ENCODE assay signal across 8 mouse cellular contexts in the genomic region with DNA sequence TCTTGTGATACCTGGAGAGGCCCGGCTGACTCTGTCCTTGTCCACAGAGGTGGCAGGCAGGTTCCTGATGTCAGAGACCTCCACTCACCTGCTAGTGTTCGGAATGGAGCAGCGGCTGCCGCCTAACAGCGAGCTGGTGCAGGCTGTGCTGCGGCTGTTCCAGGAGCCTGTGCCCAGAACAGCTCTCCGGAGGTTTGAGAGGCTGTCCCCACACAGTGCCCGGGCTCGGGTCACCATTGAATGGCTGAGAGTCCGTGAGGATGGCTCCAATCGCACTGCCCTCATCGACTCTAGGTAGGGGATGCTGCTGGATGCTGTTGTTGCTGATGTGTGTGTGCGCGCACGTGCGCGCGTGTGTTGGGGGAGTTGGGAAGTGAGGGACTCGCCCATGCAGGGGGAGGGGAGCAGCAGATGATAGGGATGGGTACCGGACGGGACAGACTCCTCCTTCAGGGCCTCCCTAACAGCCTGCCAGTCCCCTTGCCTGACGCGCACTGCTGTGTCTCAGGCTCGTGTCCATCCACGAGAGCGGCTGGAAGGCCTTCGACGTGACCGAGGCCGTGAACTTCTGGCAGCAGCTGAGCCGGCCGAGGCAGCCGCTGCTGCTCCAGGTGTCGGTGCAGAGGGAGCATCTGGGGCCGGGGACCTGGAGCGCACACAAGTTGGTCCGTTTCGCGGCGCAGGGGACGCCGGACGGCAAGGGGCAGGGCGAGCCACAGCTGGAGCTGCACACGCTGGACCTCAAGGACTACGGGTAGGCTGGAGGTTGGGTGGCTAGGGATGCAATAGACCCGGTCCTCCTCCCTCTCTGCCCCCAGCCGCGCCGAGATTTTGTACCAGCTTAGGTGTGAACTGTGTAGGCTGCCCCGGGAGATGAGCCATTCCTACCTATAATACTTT. TPM values are rescaled to one million over a fixed set of nuclear protein-coding genes. Genes with fewer than 3 reads are reported as not detected.
A peak's percentile ranks its signal among the peaks of the same experiment; 100 is the strongest.
DNase-seq lines count a peak whose midpoint lies in the region; ATAC-seq and TF ChIP-seq lines count a peak whose summit lies in the region.
"Not testable (repeated sequence)": the region's sequence is repeated elsewhere in the genome, so short reads cannot be mapped to it uniquely, and the experiment has no call there.

No protein-coding gene starts in this region.

- TF ChIP-seq POLR2A in brain, embryonic 14.5 days (IDR thresholded peaks at IDR 0.05; ENCODE audit: borderline replicate concordance, extremely low read depth, insufficient read depth, insufficient read length, poor library complexity, severe bottlenecking); olfactory bulb, adult 2 months (IDR thresholded peaks at IDR 0.05; ENCODE audit: insufficient read depth, low read depth, low read length): not testable (repeated sequence)

- H3K36me3 ChIP-seq in E14TG2a.4 (ENCODE audit: insufficient read depth, low read length): peaks cover 55% of the 10 kb centered on the region
- not testable (repeated sequence) for H3K36me3 ChIP-seq in forebrain, embryonic 12.5 days (replicated peaks); heart, embryonic 15.5 days; intestine, embryonic 16.5 days (ENCODE audit: control insufficient read depth, insufficient read depth, low read length); liver, embryonic 11.5 days (ENCODE audit: control insufficient read depth, insufficient read depth, low read length); midbrain, embryonic 11.5 days (ENCODE audit: control insufficient read depth, insufficient read depth, low read length)

- ATAC-seq in forebrain, embryonic 12.5 days (ENCODE audit: low FRiP score); heart, embryonic 15.5 days (replicated peaks; ENCODE audit: insufficient number of reproducible peaks, insufficient read depth, low FRiP score, low read depth); midbrain, embryonic 11.5 days (ENCODE audit: low FRiP score): not testable (repeated sequence)
- peak; percentile 38; the same call in 1 of the 2 replicates for ATAC-seq in intestine, embryonic 16.5 days
- ATAC-seq in liver, embryonic 11.5 days (replicated peaks; ENCODE audit: low FRiP score): peak; percentile 40; the same call in 1 of the 2 replicates

- H3K9me3 ChIP-seq in E14TG2a.4 (ENCODE audit: low read length); forebrain, embryonic 12.5 days; heart, embryonic 15.5 days (replicated peaks); intestine, embryonic 16.5 days (ENCODE audit: control insufficient read depth, low read length); liver, embryonic 11.5 days (ENCODE audit: control insufficient read depth, low read length); midbrain, embryonic 11.5 days (ENCODE audit: control insufficient read depth, low read length): not testable (repeated sequence)

- peak overlapping the region; percentile 42 for H3K4me2 ChIP-seq in forebrain, embryonic 12.5 days
- peak overlapping the region; percentile 53 for H3K4me2 ChIP-seq in heart, embryonic 15.5 days
- peak overlapping the region; percentile 26; the same call in 1 of the 2 replicates for H3K4me2 ChIP-seq in intestine, embryonic 16.5 days (ENCODE audit: low read depth, low read length)
- H3K4me2 ChIP-seq in liver, embryonic 11.5 days: peak overlapping the region; percentile 42
- H3K4me2 ChIP-seq in midbrain, embryonic 11.5 days: peak overlapping the region; percentile 17; the same call in 1 of the 2 replicates

- H3K27me3 ChIP-seq in E14TG2a.4 (ENCODE audit: insufficient read depth, low read length): not testable (repeated sequence)
- peaks cover 41% of the 10 kb centered on the region for H3K27me3 ChIP-seq in forebrain, embryonic 12.5 days
- H3K27me3 ChIP-seq in heart, embryonic 15.5 days: peaks cover 36% of the 10 kb centered on the region
- H3K27me3 ChIP-seq in intestine, embryonic 16.5 days (replicated peaks; ENCODE audit: control insufficient read depth, insufficient read depth, low read length): peaks cover 12% of the 10 kb centered on the region
- peaks cover 46% of the 10 kb centered on the region for H3K27me3 ChIP-seq in liver, embryonic 11.5 days (replicated peaks; ENCODE audit: control insufficient read depth, insufficient read depth, low read length)
- H3K27me3 ChIP-seq in midbrain, embryonic 11.5 days (ENCODE audit: control insufficient read depth, insufficient read depth, low read length): peaks cover 24% of the 10 kb centered on the region

- DNase-seq in brain, embryonic 14.5 days (ENCODE audit: low read depth): peak; percentile 11
- not testable (repeated sequence) for DNase-seq in liver, embryonic 11.5 days (ENCODE audit: low spot score); midbrain, embryonic 11.5 days (ENCODE audit: low spot score, missing footprints)

- 5% methylated on average over 50 of the region's 51 CpGs for WGBS in forebrain, embryonic 12.5 days
- 6% methylated on average over 51 of the region's 51 CpGs for WGBS in heart, embryonic 15.5 days
- WGBS in intestine, embryonic 16.5 days: 7% methylated on average over 44 of the region's 51 CpGs
- 10% methylated on average over 46 of the region's 51 CpGs for WGBS in liver, embryonic 11.5 days
- WGBS in midbrain, embryonic 11.5 days: 5% methylated on average over 46 of the region's 51 CpGs
- 10% methylated on average over 50 of the region's 51 CpGs for WGBS in olfactory bulb, adult 2 months

- not testable (repeated sequence) for TF ChIP-seq CTCF in E14TG2a.4 (conservative IDR thresholded peaks at IDR 0.05; ENCODE audit: low read length); brain, embryonic 14.5 days (IDR thresholded peaks at IDR 0.05; ENCODE audit: borderline replicate concordance, extremely low read depth, insufficient read depth, insufficient read length); olfactory bulb, adult 2 months (IDR thresholded peaks at IDR 0.05; ENCODE audit: insufficient read depth, low read depth, low read length)

- peak overlapping the region; percentile 81 for H3K4me3 ChIP-seq in E14TG2a.4 (replicated peaks; ENCODE audit: low read length)
- H3K4me3 ChIP-seq in forebrain, embryonic 12.5 days (replicated peaks): peak overlapping the region; percentile 23
- H3K4me3 ChIP-seq in heart, embryonic 15.5 days: peak overlapping the region; percentile 18
- H3K4me3 ChIP-seq in intestine, embryonic 16.5 days (ENCODE audit: low read length): peak overlapping the region; percentile 4; the same call in 1 of the 2 replicates
- peak overlapping the region; percentile 10; the same call in 1 of the 2 replicates for H3K4me3 ChIP-seq in liver, embryonic 11.5 days (ENCODE audit: low read depth, low read length)
- not testable (repeated sequence) for H3K4me3 ChIP-seq in midbrain, embryonic 11.5 days (ENCODE audit: low read depth, low read length)
- H3K4me3 ChIP-seq in olfactory bulb, adult 2 months (ENCODE audit: insufficient read depth, low read depth, low read length): peak overlapping the region; percentile 3; the same call in 1 of the 2 replicates

- not testable (repeated sequence) for H3K27ac ChIP-seq in forebrain, embryonic 12.5 days; heart, embryonic 15.5 days; intestine, embryonic 16.5 days (ENCODE audit: low read length); liver, embryonic 11.5 days (ENCODE audit: low read depth, low read length); midbrain, embryonic 11.5 days (ENCODE audit: low read depth, low read length); olfactory bulb, adult 2 months (ENCODE audit: insufficient read depth, low read depth, low read length)

- H3K9ac ChIP-seq in forebrain, embryonic 12.5 days; heart, embryonic 15.5 days; intestine, embryonic 16.5 days (ENCODE audit: low read depth, low read length); liver, embryonic 11.5 days (ENCODE audit: low read depth, low read length); midbrain, embryonic 11.5 days (ENCODE audit: low read length): not testable (repeated sequence)

- H3K4me1 ChIP-seq in E14TG2a.4 (replicated peaks; ENCODE audit: low read depth, low read length): peaks cover 69% of the 10 kb centered on the region
- H3K4me1 ChIP-seq in forebrain, embryonic 12.5 days; heart, embryonic 15.5 days (replicated peaks); intestine, embryonic 16.5 days (ENCODE audit: control insufficient read depth, insufficient read depth, low read length); liver, embryonic 11.5 days (replicated peaks; ENCODE audit: control insufficient read depth, insufficient read depth, low read length); midbrain, embryonic 11.5 days (ENCODE audit: control insufficient read depth, insufficient read depth, low read length); olfactory bulb, adult 2 months (ENCODE audit: control insufficient read depth, insufficient read depth, low read length): not testable (repeated sequence)

RNA-seq across cellular contexts. Expression of gene Lefty2, which starts 1.4 kb away (rescaled TPM):
- 1.4 and 2.0 TPM in 2 replicates for polyA plus RNA-seq in brain, embryonic 14.5 days (2012; rRNA removed)
- 0.17 TPM in 1 of 2 replicates, not detected in the other for polyA plus RNA-seq in forebrain, embryonic 12.5 days (2016; fragmentation: Nextera tagmentation; extraction: Ambion mirVana)
- 0.05 and 0.14 TPM in 2 replicates for polyA plus RNA-seq in heart, embryonic 15.5 days (2015; fragmentation: Nextera tagmentation; extraction: Ambion mirVana)
- 0.05 TPM in 1 of 2 replicates, not detected in the other for polyA plus RNA-seq in intestine, embryonic 16.5 days (2015; fragmentation: Nextera tagmentation; extraction: Ambion mirVana)
- polyA plus RNA-seq in liver, embryonic 11.5 days (2014; fragmentation: Nextera tagmentation; extraction: Ambion mirVana): not detected in 2 replicates
- not detected in 2 replicates for polyA plus RNA-seq in midbrain, embryonic 11.5 days (2014; fragmentation: Nextera tagmentation; extraction: Ambion mirVana)
- polyA plus RNA-seq in olfactory bulb, adult 2 months (2012; ENCODE audit: insufficient read depth, insufficient read length, low replicate concordance, missing spikeins): not detected in 2 replicates

RNA-seq across cellular contexts. Expression of gene Pycr2, which starts 9.8 kb away (rescaled TPM):
- 45.7 and 65.9 TPM in 2 replicates for polyA plus RNA-seq in brain, embryonic 14.5 days (2012; rRNA removed)
- 98.3 and 98.4 TPM in 2 replicates for polyA plus RNA-seq in forebrain, embryonic 12.5 days (2016; fragmentation: Nextera tagmentation; extraction: Ambion mirVana)
- polyA plus RNA-seq in heart, embryonic 15.5 days (2015; fragmentation: Nextera tagmentation; extraction: Ambion mirVana): 42.1 and 57.9 TPM in 2 replicates
- 63.8 and 73.2 TPM in 2 replicates for polyA plus RNA-seq in intestine, embryonic 16.5 days (2015; fragmentation: Nextera tagmentation; extraction: Ambion mirVana)
- polyA plus RNA-seq in liver, embryonic 11.5 days (2014; fragmentation: Nextera tagmentation; extraction: Ambion mirVana): 162 and 171 TPM in 2 replicates
- 85.4 and 97.9 TPM in 2 replicates for polyA plus RNA-seq in midbrain, embryonic 11.5 days (2014; fragmentation: Nextera tagmentation; extraction: Ambion mirVana)
- polyA plus RNA-seq in olfactory bulb, adult 2 months (2012; ENCODE audit: insufficient read depth, insufficient read length, low replicate concordance, missing spikeins): not detected in 2 replicates

RNA-seq across cellular contexts. Expression of gene Lefty1, which starts 40.5 kb away (rescaled TPM):
- polyA plus RNA-seq in brain, embryonic 14.5 days (2012; rRNA removed): 1.1 and 1.3 TPM in 2 replicates
- 0.24 and 0.34 TPM in 2 replicates for polyA plus RNA-seq in forebrain, embryonic 12.5 days (2016; fragmentation: Nextera tagmentation; extraction: Ambion mirVana)
- polyA plus RNA-seq in heart, embryonic 15.5 days (2015; fragmentation: Nextera tagmentation; extraction: Ambion mirVana): 1.0 and 1.5 TPM in 2 replicates
- polyA plus RNA-seq in intestine, embryonic 16.5 days (2015; fragmentation: Nextera tagmentation; extraction: Ambion mirVana): 1.8 and 2.0 TPM in 2 replicates
- polyA plus RNA-seq in liver, embryonic 11.5 days (2014; fragmentation: Nextera tagmentation; extraction: Ambion mirVana): 7.3 and 9.5 TPM in 2 replicates
- 0.51 and 1.1 TPM in 2 replicates for polyA plus RNA-seq in midbrain, embryonic 11.5 days (2014; fragmentation: Nextera tagmentation; extraction: Ambion mirVana)
- not detected in 2 replicates for polyA plus RNA-seq in olfactory bulb, adult 2 months (2012; ENCODE audit: insufficient read depth, insufficient read length, low replicate concordance, missing spikeins)

RNA-seq across cellular contexts. Expression of gene Sde2, which starts 43.4 kb away (rescaled TPM):
- polyA plus RNA-seq in brain, embryonic 14.5 days (2012; rRNA removed): 22.0 and 25.5 TPM in 2 replicates
- 39.0 and 39.1 TPM in 2 replicates for polyA plus RNA-seq in forebrain, embryonic 12.5 days (2016; fragmentation: Nextera tagmentation; extraction: Ambion mirVana)
- 20.8 and 22.8 TPM in 2 replicates for polyA plus RNA-seq in heart, embryonic 15.5 days (2015; fragmentation: Nextera tagmentation; extraction: Ambion mirVana)
- polyA plus RNA-seq in intestine, embryonic 16.5 days (2015; fragmentation: Nextera tagmentation; extraction: Ambion mirVana): 28.3 and 30.8 TPM in 2 replicates
- 49.0 and 49.2 TPM in 2 replicates for polyA plus RNA-seq in liver, embryonic 11.5 days (2014; fragmentation: Nextera tagmentation; extraction: Ambion mirVana)
- 34.1 and 35.1 TPM in 2 replicates for polyA plus RNA-seq in midbrain, embryonic 11.5 days (2014; fragmentation: Nextera tagmentation; extraction: Ambion mirVana)
- not detected in 2 replicates for polyA plus RNA-seq in olfactory bulb, adult 2 months (2012; ENCODE audit: insufficient read depth, insufficient read length, low replicate concordance, missing spikeins)

RNA-seq across cellular contexts. Expression of gene Tmem63a, which starts 47.8 kb away (rescaled TPM):
- 3.3 and 3.6 TPM in 2 replicates for polyA plus RNA-seq in brain, embryonic 14.5 days (2012; rRNA removed)
- polyA plus RNA-seq in forebrain, embryonic 12.5 days (2016; fragmentation: Nextera tagmentation; extraction: Ambion mirVana): 2.0 and 2.4 TPM in 2 replicates
- 10.0 and 12.1 TPM in 2 replicates for polyA plus RNA-seq in heart, embryonic 15.5 days (2015; fragmentation: Nextera tagmentation; extraction: Ambion mirVana)
- polyA plus RNA-seq in intestine, embryonic 16.5 days (2015; fragmentation: Nextera tagmentation; extraction: Ambion mirVana): 14.9 and 16.2 TPM in 2 replicates
- polyA plus RNA-seq in liver, embryonic 11.5 days (2014; fragmentation: Nextera tagmentation; extraction: Ambion mirVana): 7.8 and 8.3 TPM in 2 replicates
- 2.4 and 2.5 TPM in 2 replicates for polyA plus RNA-seq in midbrain, embryonic 11.5 days (2014; fragmentation: Nextera tagmentation; extraction: Ambion mirVana)
- polyA plus RNA-seq in olfactory bulb, adult 2 months (2012; ENCODE audit: insufficient read depth, insufficient read length, low replicate concordance, missing spikeins): not detected in 2 replicates
